Mouse (Mus musculus): ENCODE data around the gene Arl4c.

The Arl4c gene

DNA sequence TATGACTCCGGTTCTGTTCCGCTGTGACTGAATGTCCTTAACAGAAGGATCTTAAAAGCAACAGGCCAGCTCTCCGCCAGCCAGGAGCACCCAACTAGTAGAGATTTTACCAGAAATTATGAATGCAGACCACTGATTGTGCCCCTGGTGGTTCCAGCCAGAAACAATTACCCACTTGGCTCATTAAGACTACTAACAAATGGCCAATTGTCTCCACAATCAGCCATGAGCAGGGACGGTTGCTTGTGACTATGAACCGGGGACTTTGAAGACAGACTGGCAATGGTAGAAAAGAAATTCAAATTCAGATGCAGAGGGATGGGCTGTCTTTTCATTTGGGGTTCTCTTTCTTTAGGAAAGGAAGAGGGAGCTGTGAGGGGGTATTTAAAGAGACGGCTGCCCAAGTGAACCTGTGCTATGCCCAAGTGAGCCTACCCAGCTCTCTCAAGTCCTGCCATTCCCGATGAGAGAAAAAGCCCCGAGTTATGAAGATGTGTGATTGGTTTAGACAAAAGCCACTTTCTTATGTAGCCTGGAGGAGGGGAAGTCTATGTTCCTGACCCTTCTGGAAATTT lies 78.4 kb downstream of the Arl4c start:
- no peak for DNase-seq (ENCODE audit: extremely low spot score)
